Mouse (Mus musculus) embryonic facial prominence, embryonic 13.5 days (tissue): ENCODE results near the gene Edf1. TPM values are rescaled to one million over a fixed set of nuclear protein-coding genes. Genes with fewer than 3 reads are reported as not detected.
A peak's percentile ranks its signal among the peaks of the same experiment; 100 is the strongest.

Source experiments
- ATAC-seq: fragments of 200-750 bp; cut with Nextera tagmentation; 2 replicates; pipeline ENCODE4 v1.8.0; 2017; ENCODE audit warnings: low read depth; ENCODE audit not compliant: insufficient number of reproducible peaks, insufficient read depth, low FRiP score, low TSS enrichment
- H3K27ac ChIP-seq: fragments of 300-500 bp; sonication (generic); 2 replicates; pipeline ENCODE4 v1.5.1; 2015; ENCODE audit warnings: moderate library complexity, mild to moderate bottlenecking, inconsistent platforms
- H3K27me3 ChIP-seq: fragments of 300-500 bp; sonication (generic); 2 replicates; pipeline ENCODE4 v1.6.1; 2015; ENCODE audit warnings: mild to moderate bottlenecking, inconsistent platforms
- H3K36me3 ChIP-seq: fragments of 300-500 bp; sonication (generic); 2 replicates; pipeline ENCODE4 v1.6.1; 2015; ENCODE audit warnings: mild to moderate bottlenecking, inconsistent platforms
- H3K4me1 ChIP-seq: fragments of 300-500 bp; sonication (generic); 2 replicates; pipeline ENCODE4 v1.6.1; 2015; ENCODE audit warnings: inconsistent platforms
- H3K4me2 ChIP-seq: fragments of 300-500 bp; sonication (generic); 2 replicates; pipeline ENCODE4 v1.6.1; 2015; ENCODE audit warnings: moderate library complexity, mild to moderate bottlenecking, inconsistent platforms
- H3K4me3 ChIP-seq: fragments of 300-500 bp; sonication (generic); 2 replicates; pipeline ENCODE4 v1.5.1; 2015; ENCODE audit warnings: mild to moderate bottlenecking, inconsistent platforms
- H3K9ac ChIP-seq: fragments of 300-500 bp; sonication (generic); 2 replicates; pipeline ENCODE4 v1.6.1; 2015; ENCODE audit warnings: mild to moderate bottlenecking, inconsistent platforms
- H3K9me3 ChIP-seq: fragments of 300-500 bp; sonication (generic); 2 replicates; pipeline ENCODE4 v1.6.1; 2016; ENCODE audit warnings: inconsistent platforms
- WGBS: fragments of 180-500 bp; shearing (Covaris S2); methylation state at CpG from one replicate; pipeline ENCODE4 v1.1.7; 2015; ENCODE audit warnings: mixed read lengths; 5-methylcytosine and 5-hydroxymethylcytosine counted together
- polyA plus RNA-seq: library from polyadenylated mRNA; unstranded; fragments of >200 nt; fragmentation: Nextera tagmentation; extraction: Ambion mirVana; gene quantifications from 2 replicates; pipeline ENCODE4 v1.2.1, GENCODE M21; 2015

The Edf1 gene
- polyA plus RNA-seq, 1 experiment from 2014 or later = 341 TPM

- no peak overlapping the region for H3K4me2 ChIP-seq
Observed at GRCm38 (mm10) chr2:25584856-25585255, 27.2 kb downstream of the Edf1 start.

GRCm38 (mm10) chr2:25585601-25586000, 28.0 kb downstream of the Edf1 start:
- Histone ChIP-seq H3K36me3 (peaks cover 78% of the 10 kb centered on the region), H3K27ac (no peak overlapping the region), H3K4me1 (peaks cover 22% of the 10 kb centered on the region), H3K9ac (no peak overlapping the region), H3K4me2 (no peak overlapping the region), H3K27me3 (peaks cover 10% of the 10 kb centered on the region), H3K9me3 (no peaks in the 10 kb centered on the region), H3K4me3 (no peak overlapping the region)
- 93% methylated on average over 3 of the region's 3 CpGs for WGBS
- no peak for ATAC-seq

More at GRCm38 (mm10) chr2:25584856-25585255, 27.2 kb downstream of the Edf1 start:
- Histone ChIP-seq H3K27me3 (peaks cover 18% of the 10 kb centered on the region), H3K36me3 (peaks cover 70% of the 10 kb centered on the region), H3K4me3 (no peak overlapping the region), H3K9ac (no peak overlapping the region), H3K4me1 (peaks cover 30% of the 10 kb centered on the region), H3K9me3 (no peaks in the 10 kb centered on the region), H3K27ac (no peak overlapping the region)
- 87% methylated on average over 4 of the region's 4 CpGs for WGBS
- ATAC-seq = no peak

GRCm38 (mm10) chr2:25587290-25587689, 29.6 kb downstream of the Edf1 start:
- Histone ChIP-seq H3K9me3 (no peaks in the 10 kb centered on the region), H3K4me1 (peaks cover 8% of the 10 kb centered on the region), H3K4me3 (no peak overlapping the region), H3K27ac (no peak overlapping the region), H3K9ac (no peak overlapping the region), H3K36me3 (peaks cover 95% of the 10 kb centered on the region), H3K27me3 (no peaks in the 10 kb centered on the region), H3K4me2 (no peak overlapping the region)
- ATAC-seq = no peak
- 88% methylated on average over 8 of the region's 8 CpGs for WGBS

- Histone ChIP-seq H3K4me1 (no peaks in the 10 kb centered on the region), H3K4me2 (no peak overlapping the region), H3K9me3 (no peaks in the 10 kb centered on the region), H3K4me3 (no peak overlapping the region), H3K27me3 (no peaks in the 10 kb centered on the region), H3K36me3 (peaks cover 99% of the 10 kb centered on the region), H3K9ac (no peak overlapping the region), H3K27ac (no peak overlapping the region)
- 91% methylated on average over 8 of the region's 8 CpGs for WGBS
- no peak for ATAC-seq
Observed at GRCm38 (mm10) chr2:25588227-25588907, 30.7 kb downstream of the Edf1 start.

GRCm38 (mm10) chr2:25591863-25592262, 34.2 kb downstream of the Edf1 start:
- Histone ChIP-seq H3K36me3 (peaks cover 95% of the 10 kb centered on the region), H3K4me1 (no peaks in the 10 kb centered on the region), H3K9me3 (no peaks in the 10 kb centered on the region), H3K4me2 (no peak overlapping the region), H3K27ac (no peak overlapping the region), H3K27me3 (no peaks in the 10 kb centered on the region), H3K4me3 (no peak overlapping the region), H3K9ac (no peak overlapping the region)
- WGBS = 87% methylated on average over 2 of the region's 2 CpGs
- ATAC-seq = no peak

GRCm38 (mm10) chr2:25596765-25597510, 39.3 kb downstream of the Edf1 start:
- WGBS = 92% methylated on average over 5 of the region's 5 CpGs
- H3K4me2 ChIP-seq = no peak overlapping the region
- H3K27me3 ChIP-seq = no peaks in the 10 kb centered on the region
- no peak overlapping the region for H3K27ac ChIP-seq
- no peaks in the 10 kb centered on the region for H3K4me1 ChIP-seq
- H3K9me3 ChIP-seq = no peaks in the 10 kb centered on the region
- H3K4me3 ChIP-seq = no peak overlapping the region
- no peak for ATAC-seq
- H3K36me3 ChIP-seq = peaks cover 95% of the 10 kb centered on the region
- H3K9ac ChIP-seq = no peak overlapping the region

GRCm38 (mm10) chr2:25598749-25599148, 41.1 kb downstream of the Edf1 start:
- 100% methylated on average over 1 of the region's 1 CpGs for WGBS

GRCm38 (mm10) chr2:25600037-25600436, 42.4 kb downstream of the Edf1 start:
- Histone ChIP-seq H3K27ac (no peak overlapping the region), H3K4me3 (no peak overlapping the region), H3K9me3 (no peaks in the 10 kb centered on the region), H3K36me3 (peaks cover 86% of the 10 kb centered on the region), H3K4me2 (no peak overlapping the region), H3K9ac (no peak overlapping the region), H3K27me3 (no peaks in the 10 kb centered on the region), H3K4me1 (no peaks in the 10 kb centered on the region)
- 94% methylated on average over 2 of the region's 2 CpGs for WGBS
- no peak for ATAC-seq

More at GRCm38 (mm10) chr2:25598749-25599148, 41.1 kb downstream of the Edf1 start:
- Histone ChIP-seq H3K4me2 (no peak overlapping the region), H3K9ac (no peak overlapping the region), H3K4me1 (no peaks in the 10 kb centered on the region), H3K9me3 (no peaks in the 10 kb centered on the region), H3K4me3 (no peak overlapping the region), H3K27me3 (no peaks in the 10 kb centered on the region), H3K27ac (no peak overlapping the region), H3K36me3 (peaks cover 92% of the 10 kb centered on the region)
- ATAC-seq = no peak

- WGBS = 90% methylated on average over 5 of the region's 5 CpGs
- Histone ChIP-seq H3K4me2 (no peak overlapping the region), H3K4me3 (no peak overlapping the region), H3K27ac (no peak overlapping the region), H3K9ac (no peak overlapping the region), H3K36me3 (peaks cover 62% of the 10 kb centered on the region), H3K4me1 (peaks cover 11% of the 10 kb centered on the region), H3K27me3 (no peaks in the 10 kb centered on the region), H3K9me3 (no peaks in the 10 kb centered on the region)
- no peak for ATAC-seq
Observed at GRCm38 (mm10) chr2:25602526-25602925, 44.9 kb downstream of the Edf1 start.

GRCm38 (mm10) chr2:25607761-25608622, 50.3 kb downstream of the Edf1 start, which contains the start of gene Rabl6:
Gene Rabl6 (minus strand): TSS chr2:25608521.
- peak; percentile 89 for ATAC-seq
- under 1% methylated on average over 80 of the region's 80 CpGs for WGBS
- Histone ChIP-seq H3K4me3 (peak within 1 kb of the TSS; percentile 100), H3K36me3 (peaks cover 7% of the 10 kb centered on the region), H3K9me3 (no peaks in the 10 kb centered on the region), H3K27me3 (no peaks in the 10 kb centered on the region), H3K4me2 (peak within 1 kb of the TSS; percentile 69), H3K9ac (peak within 1 kb of the TSS; percentile 98), H3K4me1 (peaks cover 16% of the 10 kb centered on the region), H3K27ac (peak within 1 kb of the TSS; percentile 95)

GRCm38 (mm10) chr2:25608671-25609070, 51.0 kb downstream of the Edf1 start:
- Histone ChIP-seq H3K27ac (peak overlapping the region; percentile 95), H3K9ac (peak overlapping the region; percentile 98), H3K4me3 (peak overlapping the region; percentile 100), H3K36me3 (0 out of 2 replicates have a peak, but pooled peaks cover 2% of the 10 kb centered on the region), H3K27me3 (peaks cover 6% of the 10 kb centered on the region; the same call in 1 of the 2 replicates), H3K4me1 (peaks cover 16% of the 10 kb centered on the region), H3K4me2 (peak overlapping the region; percentile 69), H3K9me3 (no peaks in the 10 kb centered on the region)
- 67% methylated on average over 10 of the region's 10 CpGs for WGBS
- no peak for ATAC-seq
